Mouse (Mus musculus): ENCODE data around the gene St5.

The St5 gene

GRCm38 (mm10) chr7:109703190-109704015, at the start of gene St5, which contains the start of gene Akip1:
Gene St5 (minus strand): TSS chr7:109703605.
Gene Akip1 (plus strand): TSS chr7:109703690.
- DNase-seq (ENCODE audit: low read depth, low spot score) = peak; percentile 96

DNA sequence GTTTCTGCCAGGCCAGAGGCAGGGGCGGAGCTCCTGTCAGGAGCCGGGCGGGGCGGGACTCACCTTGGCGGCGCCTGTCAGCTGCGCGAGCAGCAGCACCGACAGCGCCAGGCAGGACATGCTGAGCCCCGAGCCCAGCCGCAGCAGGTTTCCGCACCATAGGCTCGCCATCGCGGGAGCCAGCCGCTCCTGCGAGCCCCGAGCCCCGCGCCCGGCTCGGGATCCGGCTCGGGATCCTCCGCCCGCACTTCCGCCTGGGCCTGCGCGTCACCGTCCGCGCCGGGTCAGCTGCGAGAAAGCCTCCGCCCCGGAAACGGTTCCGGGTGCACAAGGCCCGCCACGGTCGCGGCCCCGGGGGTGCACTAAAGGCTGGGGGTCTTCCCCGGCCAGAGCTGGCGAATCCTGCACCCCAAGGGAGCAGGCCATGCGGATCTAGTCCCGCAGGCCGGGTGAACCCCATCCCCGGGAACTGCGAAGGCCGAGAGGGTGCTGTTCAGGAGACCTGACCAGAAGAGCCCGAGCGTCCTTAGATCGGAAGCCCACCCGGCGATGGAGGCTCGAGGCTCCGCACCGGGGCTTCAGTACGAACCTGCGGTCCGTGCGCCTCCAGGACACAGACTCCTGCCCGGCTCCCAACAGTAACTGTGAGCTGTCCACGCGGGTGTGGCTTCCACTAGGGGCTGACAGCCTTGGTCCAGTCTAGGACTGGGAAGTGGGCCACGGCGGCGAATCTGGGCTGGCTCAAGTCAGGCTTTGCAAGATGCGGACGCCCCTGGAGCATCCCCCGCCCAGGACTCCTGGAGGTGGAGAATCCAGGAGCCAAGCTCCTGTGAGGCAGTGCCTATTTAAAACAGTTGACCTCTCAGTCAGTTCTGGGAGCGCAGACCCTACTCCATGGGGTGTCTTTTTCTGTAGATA, 48.9 kb upstream of the St5 start, which contains the start of gene Tmem9b:
Tmem9b (minus strand) TSS at position 868 of the 918 bp plus-strand sequence.
- no peak for DNase-seq (ENCODE audit: low read depth, low spot score)

DNA sequence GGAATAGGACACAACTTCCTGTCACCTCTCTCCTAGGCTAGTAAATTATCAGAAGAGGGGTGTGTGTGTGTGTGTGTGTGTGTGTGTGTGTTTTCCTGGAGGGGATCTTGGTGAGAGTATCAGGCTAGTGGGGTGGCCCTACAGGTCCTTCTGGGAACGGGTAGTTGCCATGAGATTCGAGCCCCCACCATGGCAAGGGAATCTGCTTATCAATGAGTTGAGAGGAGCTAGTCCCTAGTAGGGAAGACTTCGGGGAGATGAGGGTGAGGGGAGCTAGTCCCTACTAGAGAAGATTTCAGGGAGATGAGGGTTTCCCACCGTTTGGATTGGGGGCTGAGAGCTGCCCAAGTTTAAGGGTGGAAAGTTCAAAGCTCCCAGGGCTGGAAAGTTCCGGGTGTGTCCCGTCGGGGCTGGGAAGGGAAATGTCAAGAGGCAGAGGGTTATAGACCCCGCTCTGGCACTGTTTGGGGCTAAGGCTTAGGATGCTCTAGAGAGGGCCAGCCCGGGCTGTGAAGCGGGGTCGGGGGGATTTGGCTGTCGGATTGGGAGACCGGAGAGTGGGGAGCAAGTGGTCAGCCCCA, 48.1 kb upstream of the St5 start:
- DNase-seq (ENCODE audit: low read depth, low spot score) = no peak

DNA sequence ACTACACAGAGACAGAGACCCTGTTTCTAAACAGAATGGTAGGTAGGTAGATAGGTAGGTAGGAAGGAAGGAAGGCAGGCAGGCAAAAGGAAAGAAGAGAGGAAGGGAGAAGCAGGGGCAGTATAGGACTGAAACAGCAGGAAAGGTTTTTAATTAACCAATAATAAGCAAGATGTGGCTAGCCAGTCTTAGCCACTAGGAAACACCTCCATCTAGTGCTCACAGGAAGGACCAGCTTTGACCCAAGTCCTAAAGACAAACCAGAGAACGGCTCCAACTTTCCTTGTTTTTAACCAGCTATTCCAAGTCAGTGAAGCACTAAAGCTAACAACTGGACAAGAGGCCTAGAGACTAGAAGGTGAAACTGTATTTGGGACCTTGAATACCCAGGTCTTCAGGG, 44.3 kb upstream of the St5 start:
- no peak for DNase-seq (ENCODE audit: low read depth, low spot score)

- no peak for DNase-seq (ENCODE audit: low read depth, low spot score)
Measured at GRCm38 (mm10) chr7:109741703-109742102, 38.3 kb upstream of the St5 start.

- no peak for DNase-seq (ENCODE audit: low read depth, low spot score)
Measured at GRCm38 (mm10) chr7:109741060-109741459, 37.7 kb upstream of the St5 start.

GRCm38 (mm10) chr7:109739822-109740370, 36.5 kb upstream of the St5 start:
- DNase-seq (ENCODE audit: low read depth, low spot score) = no peak

DNA sequence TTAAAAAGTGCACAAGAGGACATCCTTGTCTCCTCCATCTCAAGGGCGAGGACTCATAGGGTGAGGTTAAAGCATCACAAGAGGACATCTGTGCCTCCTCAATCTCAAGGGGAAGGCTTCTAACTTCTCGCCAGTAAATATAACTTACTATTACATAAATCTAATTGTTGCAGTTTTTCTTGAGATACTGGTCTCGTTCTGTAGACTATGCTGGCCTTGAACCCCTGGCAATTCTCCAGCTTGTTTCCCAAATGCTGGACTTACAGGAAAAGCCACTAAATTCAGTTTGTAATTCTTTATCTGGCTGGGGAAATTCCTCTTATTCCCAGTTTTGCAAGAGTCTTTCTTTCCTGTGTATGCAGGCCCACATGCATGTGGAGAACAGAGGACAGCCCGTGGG, 31.4 kb upstream of the St5 start:
- no peak for DNase-seq (ENCODE audit: low read depth, low spot score)

DNA sequence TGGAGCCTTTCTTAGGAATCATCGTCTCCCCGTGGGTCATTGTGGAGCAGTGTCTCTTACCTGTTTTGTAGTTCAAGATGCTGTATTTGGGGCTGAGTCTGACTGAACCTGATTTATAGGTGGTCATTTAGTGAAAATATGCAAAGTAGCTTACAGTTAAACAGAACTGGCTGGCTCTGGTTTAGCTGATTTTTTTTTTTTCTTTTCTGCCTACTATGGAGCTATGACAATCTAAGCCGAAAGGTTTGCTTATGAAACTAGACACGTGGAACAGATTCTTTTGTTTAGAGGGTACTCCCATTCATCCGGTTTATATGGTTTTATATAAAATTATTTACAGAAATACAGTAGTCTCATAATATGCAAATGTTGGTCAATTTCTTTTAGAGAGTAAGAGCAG, 28.2 kb upstream of the St5 start, which contains the start of gene Ascl3:
Ascl3 (minus strand) TSS at position 101 of the 400 bp plus-strand sequence.
- DNase-seq (ENCODE audit: low read depth, low spot score) = no peak

- no peak for DNase-seq (ENCODE audit: low read depth, low spot score)
Measured at GRCm38 (mm10) chr7:109723697-109724096, 20.3 kb upstream of the St5 start, which contains the start of gene BC051019. Gene BC051019 (minus strand): TSS chr7:109723850.

GRCm38 (mm10) chr7:109723114-109723513, 19.7 kb upstream of the St5 start:
- DNase-seq (ENCODE audit: low read depth, low spot score) = no peak

DNA sequence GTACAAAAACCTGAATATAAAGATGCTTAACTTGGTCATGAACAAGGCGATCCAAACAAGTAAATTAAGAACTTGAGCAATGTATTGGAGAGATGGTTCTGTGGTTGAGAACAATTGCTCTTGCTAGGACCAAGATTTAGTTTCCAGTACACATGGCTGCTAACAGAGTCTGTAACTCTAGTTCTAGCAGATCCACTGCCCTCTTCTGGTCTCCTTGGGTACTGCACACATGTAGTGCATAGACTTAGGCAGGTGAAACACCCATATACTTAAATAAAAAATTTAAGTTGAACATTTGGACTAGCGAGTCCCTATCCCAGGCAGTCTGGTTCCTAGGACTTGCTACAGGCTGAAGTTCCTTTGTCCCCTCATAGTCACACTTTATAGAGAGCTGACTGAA, 19.2 kb upstream of the St5 start:
- no peak for DNase-seq (ENCODE audit: low read depth, low spot score)

GRCm38 (mm10) chr7:109719286-109719685, 15.9 kb upstream of the St5 start:
- no peak for DNase-seq (ENCODE audit: low read depth, low spot score)

DNA sequence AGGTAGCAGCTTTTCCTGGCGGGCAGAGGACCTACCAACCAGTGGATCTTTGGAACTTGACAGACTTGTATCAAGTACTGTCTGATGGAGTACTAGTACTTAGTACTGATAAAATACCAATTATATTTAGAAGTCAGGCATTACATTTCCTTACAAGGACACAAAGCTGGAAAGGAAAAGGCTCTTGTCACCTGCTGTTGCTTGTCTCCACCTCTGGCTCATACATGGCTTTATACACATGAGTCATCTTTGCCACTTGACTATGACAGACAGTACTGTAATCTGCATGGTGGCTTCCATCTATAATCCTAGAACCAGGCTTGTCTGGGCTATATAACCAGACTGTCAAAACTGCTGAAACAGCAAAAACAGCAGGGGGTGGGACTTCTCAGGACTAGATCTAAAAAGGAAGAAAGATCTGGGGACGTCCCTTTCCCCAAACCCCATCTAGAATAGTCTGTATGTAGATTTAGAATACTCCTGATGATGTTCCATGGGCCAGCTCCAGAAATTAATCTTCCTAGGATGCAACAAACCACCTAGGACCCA, 10.1 kb upstream of the St5 start:
- DNase-seq (ENCODE audit: low read depth, low spot score) = no peak

- no peak for DNase-seq (ENCODE audit: low read depth, low spot score)
Measured at GRCm38 (mm10) chr7:109712198-109712597, 8.8 kb upstream of the St5 start.

DNA sequence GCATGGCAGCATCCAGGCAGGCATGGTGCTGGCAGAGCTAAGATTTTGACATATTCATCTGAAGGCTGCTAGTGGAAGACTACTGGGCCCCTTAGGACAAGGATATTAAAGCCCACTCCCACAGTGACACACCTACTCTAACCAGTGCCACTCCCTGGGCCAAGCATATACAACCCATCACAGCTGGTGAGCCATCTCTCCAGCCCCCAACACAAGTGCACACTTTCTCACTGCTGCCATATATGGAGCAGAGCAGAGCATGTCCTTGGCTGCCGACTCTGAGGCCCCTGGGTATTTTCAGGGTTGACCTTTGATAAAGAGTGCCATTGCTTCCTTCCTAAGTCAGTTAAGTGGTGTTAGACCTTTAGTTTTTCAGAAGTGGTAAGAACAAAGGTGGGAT, 6.7 kb upstream of the St5 start:
- no peak for DNase-seq (ENCODE audit: low read depth, low spot score)

- DNase-seq (ENCODE audit: low read depth, low spot score) = no peak
Measured at GRCm38 (mm10) chr7:109708961-109709382, 5.6 kb upstream of the St5 start.

- DNase-seq (ENCODE audit: low read depth, low spot score) = no peak
Measured at GRCm38 (mm10) chr7:109707023-109707785, 3.8 kb upstream of the St5 start.

DNA sequence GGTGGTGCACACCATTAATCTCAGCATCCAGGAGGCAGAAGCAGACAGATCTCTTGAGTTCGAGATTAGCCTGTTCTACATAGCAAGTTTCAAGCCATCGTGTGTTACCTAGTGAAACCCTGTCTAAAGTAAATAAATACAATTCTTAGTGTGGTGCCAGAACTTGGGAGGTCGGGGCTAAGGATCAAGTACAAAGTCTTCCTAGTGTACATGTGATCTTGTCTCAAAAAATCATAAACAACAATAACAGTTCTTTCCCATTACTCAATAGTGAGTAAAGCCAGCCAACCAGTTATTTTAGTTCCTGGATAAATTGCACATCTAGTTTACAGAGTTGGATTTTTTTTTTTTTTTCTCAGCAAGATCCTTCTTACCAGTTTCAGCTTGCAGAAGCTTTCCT, 1.1 kb upstream of the St5 start:
- DNase-seq (ENCODE audit: low read depth, low spot score) = no peak

GRCm38 (mm10) chr7:109704016-109704377, 592 bp upstream of the St5 start:
- no peak for DNase-seq (ENCODE audit: low read depth, low spot score)

GRCm38 (mm10) chr7:109702721-109703120, 684 bp downstream of the St5 start:
- DNase-seq (ENCODE audit: low read depth, low spot score) = no peak

Measured in WW6 (cell line).